Comparison of ENCODE assay signal across 7 mouse cellular contexts in genomic region chr2:136059029-136059669, GRCm38 (mm10). TPM values are rescaled to one million over a fixed set of nuclear protein-coding genes. Genes with fewer than 3 reads are reported as not detected.
A peak's percentile ranks its signal among the peaks of the same experiment; 100 is the strongest.
DNase-seq lines count a peak whose midpoint lies in the region; ATAC-seq and TF ChIP-seq lines count a peak whose summit lies in the region.

No protein-coding gene starts in this region.

- no peaks in the 10 kb centered on the region for H3K9me3 ChIP-seq in lung, embryonic 15.5 days
- H3K9me3 ChIP-seq in embryonic facial prominence, embryonic 12.5 days: no peaks in the 10 kb centered on the region
- H3K9me3 ChIP-seq in hindbrain, embryonic 14.5 days (ENCODE audit: control insufficient read depth, low read length): no peaks in the 10 kb centered on the region
- no peaks in the 10 kb centered on the region for H3K9me3 ChIP-seq in neural tube, embryonic 13.5 days

- TF ChIP-seq CTCF in lung, adult 2 months (IDR thresholded peaks at IDR 0.05; ENCODE audit: insufficient read depth, low read length): no peak

- H3K9ac ChIP-seq in lung, embryonic 15.5 days: no peak overlapping the region
- H3K9ac ChIP-seq in embryonic facial prominence, embryonic 12.5 days: no peak overlapping the region
- peak overlapping the region; percentile 87 for H3K9ac ChIP-seq in hindbrain, embryonic 14.5 days
- H3K9ac ChIP-seq in neural tube, embryonic 13.5 days: peak overlapping the region; percentile 81

- H3K4me2 ChIP-seq in lung, embryonic 15.5 days: peak overlapping the region; percentile 20; the same call in 1 of the 2 replicates
- H3K4me2 ChIP-seq in embryonic facial prominence, embryonic 12.5 days (replicated peaks): peak overlapping the region; percentile 65
- peak overlapping the region; percentile 77 for H3K4me2 ChIP-seq in hindbrain, embryonic 14.5 days (replicated peaks)
- H3K4me2 ChIP-seq in neural tube, embryonic 13.5 days: peak overlapping the region; percentile 61

- no peak for ATAC-seq in lung, embryonic 15.5 days (ENCODE audit: borderline replicate concordance, extremely low read depth, low FRiP score, low TSS enrichment)
- ATAC-seq in embryonic facial prominence, embryonic 12.5 days (ENCODE audit: insufficient number of reproducible peaks, insufficient read depth, low FRiP score, low TSS enrichment): no peak
- ATAC-seq in hindbrain, embryonic 14.5 days (ENCODE audit: low FRiP score): peak; percentile 43; the same call in 1 of the 2 replicates
- ATAC-seq in neural tube, embryonic 13.5 days (ENCODE audit: low read depth): peak; percentile 13; the same call in 1 of the 2 replicates

- 0 out of 2 replicates have a peak overlapping the region, but pooled peaks have one; percentile 7 for H3K4me3 ChIP-seq in lung, embryonic 15.5 days
- H3K4me3 ChIP-seq in lung, adult 2 months (replicated peaks; ENCODE audit: extremely low read depth, low read depth, low read length): no peak overlapping the region
- H3K4me3 ChIP-seq in embryonic facial prominence, embryonic 12.5 days: peak overlapping the region; percentile 33
- H3K4me3 ChIP-seq in hindbrain, embryonic 14.5 days (replicated peaks; ENCODE audit: low read length): peak overlapping the region; percentile 49
- peak overlapping the region; percentile 51 for H3K4me3 ChIP-seq in neural tube, embryonic 13.5 days

- H3K4me1 ChIP-seq in lung, embryonic 15.5 days: no peaks in the 10 kb centered on the region
- H3K4me1 ChIP-seq in lung, adult 2 months (ENCODE audit: control insufficient read depth, insufficient read depth, low read length): no peaks in the 10 kb centered on the region
- H3K4me1 ChIP-seq in embryonic facial prominence, embryonic 12.5 days: peaks cover 19% of the 10 kb centered on the region
- H3K4me1 ChIP-seq in hindbrain, embryonic 14.5 days (replicated peaks; ENCODE audit: control insufficient read depth, insufficient read depth, low read length): peaks cover 8% of the 10 kb centered on the region
- peaks cover 20% of the 10 kb centered on the region for H3K4me1 ChIP-seq in neural tube, embryonic 13.5 days (replicated peaks)

- no peak overlapping the region for H3K27ac ChIP-seq in lung, embryonic 15.5 days
- no peak overlapping the region for H3K27ac ChIP-seq in embryonic facial prominence, embryonic 12.5 days
- peak overlapping the region; percentile 95 for H3K27ac ChIP-seq in hindbrain, embryonic 14.5 days
- peak overlapping the region; percentile 97 for H3K27ac ChIP-seq in neural tube, embryonic 13.5 days (replicated peaks)

- H3K27me3 ChIP-seq in lung, embryonic 15.5 days: peaks cover 43% of the 10 kb centered on the region
- peaks cover 37% of the 10 kb centered on the region for H3K27me3 ChIP-seq in embryonic facial prominence, embryonic 12.5 days
- peaks cover 16% of the 10 kb centered on the region for H3K27me3 ChIP-seq in hindbrain, embryonic 14.5 days (ENCODE audit: control insufficient read depth, insufficient read depth, low read length)
- H3K27me3 ChIP-seq in neural tube, embryonic 13.5 days: peaks cover 38% of the 10 kb centered on the region

- 2% methylated on average over 37 of the region's 37 CpGs for WGBS in lung, embryonic 15.5 days
- 5% methylated on average over 37 of the region's 37 CpGs for WGBS in lung, adult 2 months
- under 1% methylated on average over 36 of the region's 37 CpGs for WGBS in embryonic facial prominence, embryonic 12.5 days
- WGBS in hindbrain, embryonic 14.5 days: under 1% methylated on average over 37 of the region's 37 CpGs
- WGBS in neural tube, embryonic 13.5 days: under 1% methylated on average over 37 of the region's 37 CpGs

- no peaks in the 10 kb centered on the region for H3K36me3 ChIP-seq in lung, embryonic 15.5 days
- H3K36me3 ChIP-seq in embryonic facial prominence, embryonic 12.5 days: no peaks in the 10 kb centered on the region
- H3K36me3 ChIP-seq in hindbrain, embryonic 14.5 days (replicated peaks; ENCODE audit: control insufficient read depth, insufficient read depth): no peaks in the 10 kb centered on the region
- H3K36me3 ChIP-seq in neural tube, embryonic 13.5 days: no peaks in the 10 kb centered on the region

- DNase-seq in lung, adult 2 months: no peak
- DNase-seq in hindbrain, embryonic 14.5 days (ENCODE audit: low spot score): no peak
- no peak for DNase-seq in gastrocnemius, adult 18-20 months (ENCODE audit: low spot score)
- no peak for DNase-seq in frontal cortex, postnatal 25 days (ENCODE audit: low spot score in 2 of 2)

- TF ChIP-seq POLR2A in lung, adult 2 months (IDR thresholded peaks at IDR 0.05; ENCODE audit: borderline replicate concordance, extremely low read depth, low read depth, low read length): no peak

RNA-seq across cellular contexts. Expression of gene Lamp5, which starts 7.1 kb away (rescaled TPM):
- 0.14 TPM in 1 of 2 replicates, not detected in the other for polyA plus RNA-seq in lung, embryonic 15.5 days (2015; fragmentation: Nextera tagmentation; extraction: Ambion mirVana)
- not detected in 2 replicates for polyA plus RNA-seq in lung, adult 2 months (2012; rRNA removed)
- polyA plus RNA-seq in embryonic facial prominence, embryonic 12.5 days (2016; fragmentation: Nextera tagmentation; extraction: Ambion mirVana): 2.2 and 2.3 TPM in 2 replicates
- polyA plus RNA-seq in hindbrain, embryonic 14.5 days (2014; fragmentation: Nextera tagmentation; extraction: Ambion mirVana): 227 and 267 TPM in 2 replicates
- polyA plus RNA-seq in neural tube, embryonic 13.5 days (2015; fragmentation: Nextera tagmentation; extraction: Ambion mirVana): 309 TPM in 2 replicates
- not detected for total RNA-seq in gastrocnemius, adult 18-20 months (2021)

Comparison
In these comparisons a context has a peak if more than half of its experiments do, and no peak if none do; other contexts are left out.
1. ATAC-seq: peak in hindbrain, embryonic 14.5 days (single experiment) and neural tube, embryonic 13.5 days (single experiment); none in lung, embryonic 15.5 days (single experiment) and embryonic facial prominence, embryonic 12.5 days (single experiment).
2. H3K27ac ChIP-seq: peak in hindbrain, embryonic 14.5 days (single experiment) and neural tube, embryonic 13.5 days (single experiment); none in lung, embryonic 15.5 days (single experiment) and embryonic facial prominence, embryonic 12.5 days (single experiment).
3. H3K4me2 ChIP-seq: peak in every context shown above with its lines; median percentile 77 in hindbrain, embryonic 14.5 days; 65 in embryonic facial prominence, embryonic 12.5 days; 61 in neural tube, embryonic 13.5 days; 20 in lung, embryonic 15.5 days.
4. H3K9ac ChIP-seq: peak in hindbrain, embryonic 14.5 days (single experiment) and neural tube, embryonic 13.5 days (single experiment); none in lung, embryonic 15.5 days (single experiment) and embryonic facial prominence, embryonic 12.5 days (single experiment).
5. RNA of gene Lamp5, which starts 7.1 kb away (polyA plus RNA-seq): 309 TPM in neural tube, embryonic 13.5 days and 227 to 267 TPM in hindbrain, embryonic 14.5 days; 2.2 to 2.3 TPM in embryonic facial prominence, embryonic 12.5 days, 0.14 TPM in lung, embryonic 15.5 days and not detected in lung, adult 2 months; every median in the first group is over 10 times any median in the second.